16 mouse cellular contexts compared by ENCODE assay signal in the genomic region with DNA sequence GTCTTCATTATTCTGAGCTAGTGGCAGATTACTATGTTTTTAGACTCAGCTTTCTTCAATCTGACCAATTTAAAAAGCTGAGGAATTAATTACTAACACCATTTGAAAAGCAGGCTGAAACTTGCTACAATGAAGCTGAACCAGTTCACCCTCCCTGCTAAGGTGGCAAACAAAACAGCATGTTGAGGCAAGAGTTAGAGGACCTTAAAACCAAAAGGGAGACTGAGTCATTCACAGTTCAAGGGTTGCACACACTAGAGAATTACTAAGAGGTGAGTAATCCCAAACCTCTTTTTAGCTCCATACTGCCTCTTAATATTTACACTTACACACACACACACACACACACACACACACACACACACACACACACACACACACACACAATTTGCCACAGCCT. TPM values are rescaled to one million over a fixed set of nuclear protein-coding genes. Genes with fewer than 3 reads are reported as not detected.
DNase-seq lines count a peak whose midpoint lies in the region.
"Had no signal": no experiment of that assay in that cellular context is flagged by ENCODE, and none has a peak within 500 bp of the region (broad histone marks: within the 10 kb centered on the region; RNA-seq: fewer than 3 reads in every experiment).

No protein-coding gene starts in this region.

- DNase-seq in 3T3-L1 (ENCODE audit: low read depth, low spot score) (peak; percentile 57), NIH3T3 (ENCODE audit: low read depth) (peak; percentile 47)
- DNase-seq in gonadal fat pad, adult 2 months (ENCODE audit: low read depth), result peak; percentile 65
- DNase-seq in urinary bladder, postnatal 10 days (ENCODE audit: low spot score), result no peak
- DNase-seq in heart, adult 11 months, result no peak
- DNase-seq in right cerebral cortex, postnatal 25 days, result no peak
- DNase-seq: adrenal gland, adult 8-10 months; adrenal gland, postnatal 36 days; cerebellum, adult 8-10 months; cerebellum, postnatal 14 days; forebrain, postnatal 0 days; gastrocnemius, adult 2 months; gastrocnemius, postnatal 25 days; heart, adult 18-20 months; heart, postnatal 10 days; kidney, adult 18-20 months had no signal

RNA-seq across cellular contexts. Expression of gene Irf5, which starts 21.2 kb away (rescaled TPM):
- 13.5 and 16.3 TPM in 2 replicates for polyA plus RNA-seq in gonadal fat pad, adult 2 months (2012; rRNA removed)

RNA-seq across cellular contexts. Expression of gene Kcp, which starts 39.8 kb away (rescaled TPM):
- polyA plus RNA-seq in gonadal fat pad, adult 2 months (2012; rRNA removed), result 5.2 and 8.3 TPM in 2 replicates

Comparison
In these comparisons a context has a peak if more than half of its experiments do, and no peak if none do; other contexts are left out.
1. DNase-seq: peak in 3T3-L1 (single experiment), NIH3T3 (single experiment) and gonadal fat pad, adult 2 months (single experiment); none in urinary bladder, postnatal 10 days (single experiment), heart, adult 11 months (single experiment) and right cerebral cortex, postnatal 25 days (single experiment).